Mouse (Mus musculus) CD4-positive, CD25-positive, alpha-beta regulatory T cell, adult 4 months (primary cell): ENCODE measurements around the gene Dnajc10. TPM values are rescaled to one million over a fixed set of nuclear protein-coding genes. Genes with fewer than 3 reads are reported as not detected.

ENCODE experiments used
- ATAC-seq: one replicate; pipeline ENCODE4 v1.8.0; 2017
- polyA plus RNA-seq, 2 experiments: library from polyadenylated mRNA; unstranded; fragments of 100-300 nt; shearing (Covaris generic); gene quantifications; one replicate each; pipeline ENCODE4 v1.2.1; 2017

Dnajc10 gene
- polyA plus RNA-seq, 2 experiments from 2014 or later = 41.4 to 48.8 TPM

DNA sequence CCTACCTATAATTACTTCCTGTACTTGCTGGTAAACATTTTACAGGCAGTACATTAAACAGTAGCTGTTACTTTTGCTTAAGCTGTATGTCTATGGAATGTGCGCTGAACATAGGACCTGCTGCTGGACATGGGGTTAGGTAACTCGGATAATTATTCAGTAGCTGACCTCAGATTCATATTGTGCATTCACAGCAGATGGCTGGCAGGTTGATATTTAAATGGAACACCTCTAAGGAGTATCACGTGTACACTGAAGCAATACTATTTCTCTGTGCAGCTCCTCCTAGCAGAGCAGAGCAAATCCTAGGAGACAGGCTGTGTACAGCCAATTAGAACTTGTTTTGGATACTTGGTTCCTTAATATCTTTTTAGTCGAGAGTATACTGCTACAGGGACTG, 39.3 kb downstream of the Dnajc10 start:
- ATAC-seq = no peak

GRCm38 (mm10) chr2:80356656-80357231, 41.5 kb downstream of the Dnajc10 start:
- ATAC-seq = no peak

DNA sequence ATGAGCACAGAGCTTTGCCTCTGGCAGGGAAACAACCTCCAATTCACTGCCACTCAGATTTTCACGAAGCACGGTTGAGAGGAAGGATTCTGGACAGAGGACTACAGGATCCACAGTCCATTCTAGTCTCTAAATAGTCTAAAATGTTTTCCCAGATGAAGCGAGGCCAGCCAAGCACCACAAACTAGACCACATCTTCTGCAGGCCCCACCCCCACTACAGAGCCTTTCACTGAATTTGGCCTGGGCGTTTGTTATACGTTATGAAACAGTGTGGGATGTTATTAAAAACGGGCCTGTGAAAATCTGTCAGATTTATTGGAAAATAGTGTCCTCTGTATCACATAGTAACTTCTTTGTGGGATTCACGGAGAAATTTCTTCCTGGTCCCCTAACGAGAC, 56.2 kb downstream of the Dnajc10 start:
- ATAC-seq = no peak

DNA sequence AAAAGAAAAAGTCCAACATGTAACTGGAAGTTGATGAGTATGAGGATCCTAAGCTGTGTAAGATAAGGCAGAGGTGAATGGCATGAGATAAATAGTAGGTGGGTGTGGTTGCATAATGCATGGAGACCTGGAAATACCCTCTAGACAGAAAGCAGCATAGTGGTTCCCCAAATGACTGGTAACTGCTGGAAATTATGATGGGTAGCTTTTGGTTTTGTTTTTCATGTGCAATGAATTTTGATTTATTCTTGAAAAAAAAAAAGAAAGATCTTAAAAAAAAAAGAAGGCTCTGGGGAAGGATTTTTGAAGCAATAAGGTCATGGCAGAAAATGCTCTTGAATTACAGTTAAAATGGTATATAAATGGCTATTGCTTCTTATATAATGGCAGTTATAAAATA, 59.6 kb downstream of the Dnajc10 start:
- no peak for ATAC-seq

DNA sequence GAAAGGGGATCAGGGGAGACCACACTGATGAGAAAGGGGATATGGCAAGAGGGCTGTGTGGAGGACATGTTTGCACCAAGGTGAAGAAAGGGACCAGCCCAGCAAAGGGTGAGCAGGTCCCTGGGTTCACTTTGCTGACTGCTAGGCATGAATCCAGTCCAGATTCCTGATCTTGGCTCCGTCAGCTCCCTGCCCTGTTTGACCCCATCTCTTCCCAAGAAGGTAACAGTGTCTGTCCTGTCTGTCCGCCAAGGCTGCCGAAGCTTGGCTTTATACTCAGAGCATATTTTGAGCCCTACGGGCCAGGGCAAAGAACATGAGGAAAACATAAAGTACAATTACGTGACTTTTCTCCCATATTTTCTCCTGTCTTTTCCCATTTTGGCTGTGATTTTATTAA, 64.6 kb downstream of the Dnajc10 start:
- no peak for ATAC-seq

DNA sequence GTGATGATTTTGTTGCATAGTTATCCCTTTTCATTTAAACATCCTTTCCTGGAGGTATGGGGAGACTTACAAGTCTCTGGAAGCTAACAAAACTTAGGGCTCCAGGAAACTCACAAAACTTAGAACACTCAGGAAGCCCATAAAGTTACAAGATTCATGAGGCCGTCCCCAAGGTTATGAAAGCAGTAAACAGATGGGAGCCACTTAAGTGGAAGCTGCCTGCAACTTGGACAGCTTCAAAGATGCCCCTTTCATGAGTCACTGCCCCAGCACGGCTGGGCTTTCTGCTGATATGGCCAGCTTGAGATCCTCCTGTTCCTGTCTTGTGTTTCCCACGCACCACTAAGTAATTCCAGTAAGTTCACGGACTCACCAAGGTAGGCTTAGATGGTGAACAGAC, 69.2 kb downstream of the Dnajc10 start:
- ATAC-seq = no peak

GRCm38 (mm10) chr2:80386255-80386654, 71.0 kb downstream of the Dnajc10 start:
- ATAC-seq = no peak

DNA sequence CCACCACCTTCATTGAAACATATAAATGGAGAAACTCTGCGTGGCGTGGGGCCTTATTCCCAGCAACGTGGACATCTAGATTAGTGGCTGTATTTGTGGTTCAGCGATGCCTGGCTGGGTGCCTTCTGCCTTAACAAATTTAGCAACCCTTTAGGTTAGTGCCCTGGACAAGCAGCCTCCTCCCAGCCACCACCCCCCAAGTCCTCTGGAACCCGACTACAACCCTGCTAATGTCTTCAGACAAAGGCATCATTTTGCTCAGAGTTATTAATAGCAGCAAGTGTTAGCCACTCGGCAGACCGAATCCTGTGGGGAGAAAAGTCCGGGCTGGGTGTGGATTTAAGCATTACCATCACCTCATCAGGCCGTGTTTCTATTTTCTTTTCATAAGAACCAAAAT, 72.4 kb downstream of the Dnajc10 start:
- no peak for ATAC-seq

GRCm38 (mm10) chr2:80388341-80388740, 73.1 kb downstream of the Dnajc10 start:
- ATAC-seq = no peak

- ATAC-seq = no peak
Observed at GRCm38 (mm10) chr2:80396057-80396456, 80.8 kb downstream of the Dnajc10 start.

- no peak for ATAC-seq
Observed at GRCm38 (mm10) chr2:80396864-80397263, 81.6 kb downstream of the Dnajc10 start.

GRCm38 (mm10) chr2:80398595-80399099, 83.4 kb downstream of the Dnajc10 start:
- ATAC-seq = no peak

Other genes with a start within 250 kb of the Dnajc10 start
- gene Pde1a, start 186.0 kb upstream of the Dnajc10 start, polyA plus RNA-seq = not detected
- gene Prdx6b, start 23.0 kb upstream of the Dnajc10 start, polyA plus RNA-seq = not detected
- not detected for gene Frzb, start 132.2 kb downstream of the Dnajc10 start, polyA plus RNA-seq